Mouse (Mus musculus) spleen, postnatal 10 days (tissue): ENCODE measurements around the gene Gm36864.
A peak's percentile ranks its signal among the peaks of the same experiment; 100 is the strongest.
"Not testable (repeated sequence)": the region's sequence is repeated elsewhere in the genome, so short reads cannot be mapped to it uniquely, and the experiment has no call there.

Experiments used
- DNase-seq, 2 experiments: peaks; one replicate each; pipeline ENCODE4 v3.0.0; 2021 to 2022; ENCODE audit warnings: low spot score in 2 of 2

Gm36864 gene

GRCm38 (mm10) chr7:44235909-44236308 lies at the start of gene Gm36864:
TSS of gene Gm36864 (plus strand) at chr7:44236177.
- no peak for DNase-seq

GRCm38 (mm10) chr7:44186516-44186915 lies 49.5 kb upstream of the Gm36864 start:
- DNase-seq = not testable (repeated sequence)

GRCm38 (mm10) chr7:44187936-44188335 lies 48.0 kb upstream of the Gm36864 start, which contains the start of gene Klk1b24:
TSS of gene Klk1b24 (plus strand) at chr7:44188236.
- DNase-seq = not testable (repeated sequence)

GRCm38 (mm10) chr7:44193466-44193865 lies 42.5 kb upstream of the Gm36864 start:
- not testable (repeated sequence) for DNase-seq

- DNase-seq = no peak
Observed at GRCm38 (mm10) chr7:44197891-44198290, 38.1 kb upstream of the Gm36864 start, which contains the start of gene Klk1b3. TSS of gene Klk1b3 (plus strand) at chr7:44198191.

- not testable (repeated sequence) for DNase-seq
Observed at GRCm38 (mm10) chr7:44207135-44207534, 28.8 kb upstream of the Gm36864 start, which contains the start of gene Klk1b4. TSS of gene Klk1b4 (plus strand) at chr7:44207435.

GRCm38 (mm10) chr7:44208307-44208706 lies 27.7 kb upstream of the Gm36864 start:
- no peak for DNase-seq

GRCm38 (mm10) chr7:44215645-44216044 lies 20.3 kb upstream of the Gm36864 start, which contains the start of gene Klk1b5:
TSS of gene Klk1b5 (plus strand) at chr7:44215945.
- no peak for DNase-seq

- not testable (repeated sequence) for DNase-seq
Observed at GRCm38 (mm10) chr7:44221601-44222000, 14.4 kb upstream of the Gm36864 start.

GRCm38 (mm10) chr7:44222335-44222734 lies 13.6 kb upstream of the Gm36864 start:
- not testable (repeated sequence) for DNase-seq

- DNase-seq = no peak
Observed at GRCm38 (mm10) chr7:44225076-44225475, 10.9 kb upstream of the Gm36864 start, which contains the start of gene Klk1. TSS of gene Klk1 (plus strand) at chr7:44225360.

- no peak for DNase-seq
Observed at GRCm38 (mm10) chr7:44239913-44240312, 3.9 kb downstream of the Gm36864 start.

- DNase-seq = no peak
Observed at GRCm38 (mm10) chr7:44240712-44241111, 4.7 kb downstream of the Gm36864 start.

- no peak for DNase-seq
Observed at GRCm38 (mm10) chr7:44241163-44241562, 5.2 kb downstream of the Gm36864 start.

GRCm38 (mm10) chr7:44244080-44244479 lies 8.1 kb downstream of the Gm36864 start:
- DNase-seq = no peak

GRCm38 (mm10) chr7:44246055-44246983 lies 10.3 kb downstream of the Gm36864 start, which contains the start of the genes 1700028J19Rik and 2410002F23Rik:
TSS of gene 1700028J19Rik (minus strand) at chr7:44246695.
TSS of gene 2410002F23Rik (plus strand) at chr7:44246722.
- DNase-seq = peak; percentile 93 to 96

- no peak for DNase-seq
Observed at GRCm38 (mm10) chr7:44246984-44247470, 11.1 kb downstream of the Gm36864 start.

GRCm38 (mm10) chr7:44247971-44248370 lies 12.0 kb downstream of the Gm36864 start:
- DNase-seq = no peak

- DNase-seq = no peak
Observed at GRCm38 (mm10) chr7:44249248-44249647, 13.3 kb downstream of the Gm36864 start.

- DNase-seq = not testable (repeated sequence)
Observed at GRCm38 (mm10) chr7:44250732-44251275, 14.8 kb downstream of the Gm36864 start.

GRCm38 (mm10) chr7:44253023-44253616 lies 17.1 kb downstream of the Gm36864 start:
- DNase-seq = no peak

GRCm38 (mm10) chr7:44254930-44255329 lies 19.0 kb downstream of the Gm36864 start:
- no peak for DNase-seq
